Mouse (Mus musculus): Measurements from ENCODE around the gene Ppfia3. TPM values are rescaled to one million over a fixed set of nuclear protein-coding genes. Genes with fewer than 3 reads are reported as not detected.
"Not testable (repeated sequence)": the region's sequence is repeated elsewhere in the genome, so short reads cannot be mapped to it uniquely, and the experiment has no call there.

Gene Ppfia3
- polyA plus RNA-seq, 1 experiment from 2014 or later, result 7.7 TPM

GRCm38 (mm10) chr7:45408351-45408750 is 41.5 kb upstream of the Ppfia3 start:
- no peak for ATAC-seq (ENCODE audit: low FRiP score)
- WGBS, result 73% methylated on average over 7 of the region's 7 CpGs
- H3K4me2 ChIP-seq, result no peak overlapping the region
- peaks cover 70% of the 10 kb centered on the region for H3K27me3 ChIP-seq (ENCODE audit: control insufficient read depth, insufficient read depth, low read length)
- peak; percentile 80 for DNase-seq (ENCODE audit: low spot score, missing footprints)
- H3K36me3 ChIP-seq (ENCODE audit: control insufficient read depth, insufficient read depth, low read length), result no peaks in the 10 kb centered on the region
- peaks cover 2% of the 10 kb centered on the region for H3K4me1 ChIP-seq (ENCODE audit: control insufficient read depth, insufficient read depth, low read length)
- H3K27ac ChIP-seq (ENCODE audit: low read depth, low read length), result no peak overlapping the region
- H3K4me3 ChIP-seq (ENCODE audit: low read depth, low read length), result no peak overlapping the region
- no peak overlapping the region for H3K9ac ChIP-seq (ENCODE audit: low read length)
- H3K9me3 ChIP-seq (ENCODE audit: control insufficient read depth, low read length), result no peaks in the 10 kb centered on the region

DNA sequence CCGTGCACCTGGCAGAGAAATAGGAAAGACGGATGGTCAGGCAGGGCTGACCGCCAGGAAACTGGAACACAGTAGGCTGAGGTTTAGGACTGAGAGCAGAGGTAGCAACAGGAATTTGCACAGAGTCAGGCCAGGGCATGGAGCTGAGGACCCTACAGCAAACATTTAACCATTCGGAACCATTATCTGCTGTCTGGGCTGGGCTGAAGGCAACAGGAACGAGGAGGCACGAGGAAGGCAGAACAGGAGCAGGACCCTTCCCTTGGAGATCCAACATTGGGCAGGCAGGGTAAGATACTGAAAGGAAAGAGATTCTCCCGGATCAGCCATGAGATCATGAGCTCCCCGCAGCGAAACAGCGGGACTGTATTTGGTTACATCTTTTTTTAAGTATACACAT is 41.0 kb upstream of the Ppfia3 start:
- H3K36me3 ChIP-seq (ENCODE audit: control insufficient read depth, insufficient read depth, low read length), result no peaks in the 10 kb centered on the region
- H3K9me3 ChIP-seq (ENCODE audit: control insufficient read depth, low read length), result no peaks in the 10 kb centered on the region
- DNase-seq (ENCODE audit: low spot score, missing footprints) (peak; percentile 81), ATAC-seq (ENCODE audit: low FRiP score) (no peak)
- no peak overlapping the region for H3K4me2 ChIP-seq
- H3K9ac ChIP-seq (ENCODE audit: low read length), result no peak overlapping the region
- peaks cover 64% of the 10 kb centered on the region for H3K27me3 ChIP-seq (ENCODE audit: control insufficient read depth, insufficient read depth, low read length)
- no peak overlapping the region for H3K4me3 ChIP-seq (ENCODE audit: low read depth, low read length)
- WGBS, result 84% methylated on average over 10 of the region's 10 CpGs
- H3K4me1 ChIP-seq (ENCODE audit: control insufficient read depth, insufficient read depth, low read length), result peaks cover 2% of the 10 kb centered on the region
- no peak overlapping the region for H3K27ac ChIP-seq (ENCODE audit: low read depth, low read length)

GRCm38 (mm10) chr7:45406157-45407156 is 39.6 kb upstream of the Ppfia3 start:
- Histone ChIP-seq H3K4me3 (ENCODE audit: low read depth, low read length) (peak overlapping the region; percentile 20), H3K27me3 (ENCODE audit: control insufficient read depth, insufficient read depth, low read length) (peaks cover 56% of the 10 kb centered on the region), H3K9me3 (ENCODE audit: control insufficient read depth, low read length) (no peaks in the 10 kb centered on the region), H3K27ac (ENCODE audit: low read depth, low read length) (no peak overlapping the region), H3K9ac (ENCODE audit: low read length) (0 out of 2 replicates have a peak overlapping the region, but pooled peaks have one; percentile 4), H3K36me3 (ENCODE audit: control insufficient read depth, insufficient read depth, low read length) (no peaks in the 10 kb centered on the region), H3K4me1 (ENCODE audit: control insufficient read depth, insufficient read depth, low read length) (peaks cover 2% of the 10 kb centered on the region), H3K4me2 (peak overlapping the region; percentile 34)
- WGBS, result 3% methylated on average over 113 of the region's 114 CpGs
- DNase-seq (ENCODE audit: low spot score, missing footprints) (peak; percentile 89), ATAC-seq (ENCODE audit: low FRiP score) (no peak)

DNA sequence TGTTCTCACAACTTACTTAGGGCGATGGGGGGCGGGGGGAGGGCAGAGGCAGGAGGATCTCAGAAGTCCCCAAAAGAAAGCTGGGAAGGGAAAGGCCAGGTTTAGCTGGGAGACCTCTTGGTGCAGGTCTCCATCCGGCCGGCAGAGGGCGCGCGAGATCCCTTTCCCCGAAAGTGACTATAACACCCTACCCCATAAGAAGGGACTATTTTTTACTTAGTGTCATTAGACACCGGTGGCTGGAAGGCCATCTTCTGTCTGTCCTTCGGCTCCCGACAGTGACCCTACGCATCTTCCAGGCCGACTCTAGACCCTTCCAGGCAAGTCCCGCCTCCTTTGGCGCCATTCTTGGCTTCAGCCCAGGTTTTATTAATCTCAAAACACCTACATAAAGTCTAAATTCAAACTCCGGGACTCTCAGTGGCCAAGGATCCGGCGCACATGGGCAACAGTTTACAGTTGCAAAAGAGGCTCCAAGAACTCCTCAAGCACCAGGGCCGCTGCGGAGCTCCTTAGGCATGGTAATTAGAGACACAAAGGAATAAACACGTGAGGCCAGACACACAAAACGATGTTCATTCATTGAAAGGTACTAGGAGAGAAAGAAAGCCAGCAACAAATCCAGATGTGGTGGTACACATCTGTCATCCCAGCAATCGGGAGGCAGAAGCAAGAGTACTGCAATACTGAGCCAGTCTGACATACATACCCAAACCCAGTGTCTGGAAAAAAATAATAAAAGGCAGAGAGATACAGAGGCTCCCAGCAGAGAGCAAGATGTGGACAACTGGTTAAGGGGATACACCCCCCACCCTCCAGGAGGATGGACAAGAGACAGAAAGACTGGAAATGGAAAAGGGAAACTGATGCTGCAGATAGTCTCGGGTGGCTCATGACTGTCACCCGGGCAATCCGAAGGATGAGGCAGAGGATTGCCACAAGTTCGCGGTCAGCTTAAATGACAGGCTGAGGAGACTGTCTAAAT is 38.6 kb upstream of the Ppfia3 start, which contains the start of gene Kcna7:
Kcna7 (plus strand) TSS at position 563 of the 985 bp plus-strand sequence.
- peak; percentile 94 for DNase-seq (ENCODE audit: low spot score, missing footprints)
- Histone ChIP-seq H3K4me2 (peak within 1 kb of the TSS; percentile 34), H3K4me1 (ENCODE audit: control insufficient read depth, insufficient read depth, low read length) (peaks cover 2% of the 10 kb centered on the region), H3K27ac (ENCODE audit: low read depth, low read length) (no peak within 1 kb of the TSS), H3K27me3 (ENCODE audit: control insufficient read depth, insufficient read depth, low read length) (peaks cover 47% of the 10 kb centered on the region), H3K9me3 (ENCODE audit: control insufficient read depth, low read length) (no peaks in the 10 kb centered on the region), H3K36me3 (ENCODE audit: control insufficient read depth, insufficient read depth, low read length) (no peaks in the 10 kb centered on the region), H3K4me3 (ENCODE audit: low read depth, low read length) (peak within 1 kb of the TSS; percentile 20), H3K9ac (ENCODE audit: low read length) (0 out of 2 replicates have a peak within 1 kb of the TSS, but pooled peaks have one; percentile 4)
- peak; percentile 59 for ATAC-seq (ENCODE audit: low FRiP score)
- WGBS, result 12% methylated on average over 28 of the region's 28 CpGs

- no peak overlapping the region for H3K27ac ChIP-seq (ENCODE audit: low read depth, low read length)
- H3K36me3 ChIP-seq (ENCODE audit: control insufficient read depth, insufficient read depth, low read length), result no peaks in the 10 kb centered on the region
- no peak overlapping the region for H3K9ac ChIP-seq (ENCODE audit: low read length)
- no peak for ATAC-seq (ENCODE audit: low FRiP score)
- H3K4me3 ChIP-seq (ENCODE audit: low read depth, low read length), result no peak overlapping the region
- H3K4me1 ChIP-seq (ENCODE audit: control insufficient read depth, insufficient read depth, low read length), result peaks cover 2% of the 10 kb centered on the region
- DNase-seq (ENCODE audit: low spot score, missing footprints), result no peak
- WGBS, result 47% methylated on average over 6 of the region's 6 CpGs
- peaks cover 38% of the 10 kb centered on the region for H3K27me3 ChIP-seq (ENCODE audit: control insufficient read depth, insufficient read depth, low read length)
- H3K9me3 ChIP-seq (ENCODE audit: control insufficient read depth, low read length), result no peaks in the 10 kb centered on the region
- no peak overlapping the region for H3K4me2 ChIP-seq
Measured at GRCm38 (mm10) chr7:45403532-45404261, 36.9 kb upstream of the Ppfia3 start.

DNA sequence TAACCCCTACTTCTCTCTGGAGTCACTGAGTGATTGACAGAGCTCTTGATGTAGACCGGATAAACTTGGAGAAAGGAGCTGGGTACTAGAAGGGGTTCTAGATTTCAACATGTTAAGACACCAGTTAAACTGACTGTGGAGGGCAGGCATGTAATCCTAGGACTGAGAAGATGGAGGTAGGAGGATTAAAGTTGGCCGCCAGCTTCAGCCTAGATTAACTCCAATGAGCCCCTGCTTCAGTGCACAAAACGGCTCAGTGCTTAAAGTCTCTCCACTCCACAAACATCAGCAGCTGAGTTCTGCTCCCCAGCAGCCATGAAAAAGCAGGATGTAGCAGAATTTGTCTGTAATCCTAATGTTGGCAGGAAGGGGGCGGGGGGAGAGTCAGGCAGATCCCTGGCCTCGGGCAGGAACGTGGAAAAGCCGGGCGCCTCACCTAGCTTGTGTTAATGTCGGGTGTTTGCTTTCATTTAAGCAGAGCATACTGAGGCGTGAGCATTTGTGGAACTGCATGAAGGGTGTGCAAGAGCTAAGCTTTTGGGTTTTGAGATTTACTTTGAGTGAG is 34.8 kb upstream of the Ppfia3 start:
- Histone ChIP-seq H3K27me3 (ENCODE audit: control insufficient read depth, insufficient read depth, low read length) (peaks cover 18% of the 10 kb centered on the region), H3K4me1 (ENCODE audit: control insufficient read depth, insufficient read depth, low read length) (peaks cover 2% of the 10 kb centered on the region), H3K27ac (ENCODE audit: low read depth, low read length) (no peak overlapping the region), H3K36me3 (ENCODE audit: control insufficient read depth, insufficient read depth, low read length) (no peaks in the 10 kb centered on the region), H3K4me2 (no peak overlapping the region), H3K9ac (ENCODE audit: low read length) (no peak overlapping the region), H3K9me3 (ENCODE audit: control insufficient read depth, low read length) (no peaks in the 10 kb centered on the region), H3K4me3 (ENCODE audit: low read depth, low read length) (no peak overlapping the region)
- 77% methylated on average over 10 of the region's 10 CpGs for WGBS
- DNase-seq (ENCODE audit: low spot score, missing footprints) (no peak), ATAC-seq (ENCODE audit: low FRiP score) (no peak)

DNA sequence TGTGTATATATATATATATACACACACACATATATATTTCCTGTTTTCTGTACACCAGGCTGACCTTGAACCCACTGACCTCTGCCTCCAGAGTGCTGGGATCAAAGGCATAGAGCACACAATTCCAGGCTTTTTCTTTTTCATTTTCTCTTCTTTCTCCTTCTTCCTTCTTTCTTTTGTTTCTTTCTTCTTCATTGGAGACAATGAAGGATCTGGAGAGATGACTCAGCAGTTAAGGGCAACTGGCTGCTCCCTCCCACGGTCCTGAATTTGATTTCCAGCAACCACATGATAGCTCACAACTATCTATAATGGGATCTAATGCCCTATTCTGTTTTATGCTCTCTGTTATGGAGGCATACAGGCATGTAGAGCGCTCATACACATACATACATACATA is 30.0 kb upstream of the Ppfia3 start:
- Histone ChIP-seq H3K4me3 (ENCODE audit: low read depth, low read length) (no peak overlapping the region), H3K27ac (ENCODE audit: low read depth, low read length) (no peak overlapping the region), H3K9ac (ENCODE audit: low read length) (no peak overlapping the region), H3K4me1 (ENCODE audit: control insufficient read depth, insufficient read depth, low read length) (peaks cover 14% of the 10 kb centered on the region), H3K4me2 (no peak overlapping the region), H3K27me3 (ENCODE audit: control insufficient read depth, insufficient read depth, low read length) (no peaks in the 10 kb centered on the region), H3K36me3 (ENCODE audit: control insufficient read depth, insufficient read depth, low read length) (no peaks in the 10 kb centered on the region; the same call in 1 of the 2 replicates), H3K9me3 (ENCODE audit: control insufficient read depth, low read length) (no peaks in the 10 kb centered on the region)
- WGBS, result 83% methylated on average over 2 of the region's 2 CpGs
- no peak for DNase-seq (ENCODE audit: low spot score, missing footprints)
- ATAC-seq (ENCODE audit: low FRiP score), result no peak

GRCm38 (mm10) chr7:45396337-45396775 is 29.5 kb upstream of the Ppfia3 start:
- H3K27ac ChIP-seq (ENCODE audit: low read depth, low read length); H3K27me3 ChIP-seq (ENCODE audit: control insufficient read depth, insufficient read depth, low read length); H3K36me3 ChIP-seq (ENCODE audit: control insufficient read depth, insufficient read depth, low read length); DNase-seq (ENCODE audit: low spot score, missing footprints); H3K9ac ChIP-seq (ENCODE audit: low read length); H3K9me3 ChIP-seq (ENCODE audit: control insufficient read depth, low read length): not testable (repeated sequence)
- peak; percentile 22; the same call in 1 of the 2 replicates for ATAC-seq (ENCODE audit: low FRiP score)
- H3K4me3 ChIP-seq (ENCODE audit: low read depth, low read length), result peak overlapping the region; percentile 85
- peak overlapping the region; percentile 49 for H3K4me2 ChIP-seq
- H3K4me1 ChIP-seq (ENCODE audit: control insufficient read depth, insufficient read depth, low read length), result peaks cover 14% of the 10 kb centered on the region
- 10% methylated on average over 3 of the region's 3 CpGs for WGBS
